Mouse (Mus musculus): ENCODE measurements at regions not wholly inside any gene's neighbourhood (a gene's known extent, or its start where the extent isn't known, plus 50 kb on each side); places are given as distances from the start of the nearest gene placed in this dataset.

DNA sequence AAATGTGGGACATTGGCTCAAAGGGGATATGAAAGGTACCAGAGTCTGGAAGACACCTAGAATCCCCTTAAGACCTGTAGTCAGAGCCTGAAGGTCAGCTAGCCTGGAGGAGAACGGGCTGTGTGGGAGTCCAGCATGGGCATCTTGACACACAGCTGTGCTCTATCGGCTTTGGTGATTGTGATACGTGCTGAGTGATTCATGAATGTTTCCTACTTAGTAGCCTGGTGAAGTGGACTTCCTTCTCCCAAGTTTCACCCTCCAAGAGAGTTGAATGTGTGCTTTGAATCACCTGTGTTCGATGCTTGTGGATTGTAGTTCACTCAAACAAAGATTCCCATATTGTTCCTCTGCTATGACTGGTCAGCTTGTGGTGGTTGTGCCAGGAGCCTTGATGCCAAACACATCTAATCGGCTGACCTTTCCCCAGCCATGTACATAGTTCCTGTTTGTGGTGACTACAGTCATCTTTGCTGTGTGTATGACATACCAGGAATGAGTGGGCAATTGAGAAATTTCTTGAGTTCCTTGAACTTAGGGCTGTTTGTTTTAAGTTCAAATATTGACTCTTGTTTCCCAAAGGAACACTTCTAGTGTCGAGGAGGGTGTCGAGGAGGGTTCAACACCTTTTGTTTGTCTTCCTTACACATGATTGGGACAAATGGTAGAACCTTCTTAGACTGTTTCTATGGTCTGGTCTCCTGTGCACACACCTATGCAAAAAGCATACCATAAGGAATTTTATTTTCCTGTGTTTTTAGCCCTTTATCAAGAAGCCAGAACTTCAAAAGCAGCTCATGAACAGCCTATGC is 201.6 kb downstream of the Gm5426 start:
- Histone ChIP-seq H3K36me3 (ENCODE audit: control insufficient read depth, insufficient read depth) (no peaks in the 10 kb centered on the region), H3K27me3 (replicated peaks; ENCODE audit: control insufficient read depth, insufficient read depth, low read length) (no peaks in the 10 kb centered on the region), H3K4me2 (replicated peaks; ENCODE audit: low read depth) (no peak overlapping the region), H3K4me1 (replicated peaks; ENCODE audit: control insufficient read depth, insufficient read depth, low read length) (no peaks in the 10 kb centered on the region), H3K4me3 (ENCODE audit: low read depth, low read length) (no peak overlapping the region), H3K27ac (ENCODE audit: low read depth, low read length) (no peak overlapping the region), H3K9me3 (ENCODE audit: control insufficient read depth) (no peaks in the 10 kb centered on the region), H3K9ac (ENCODE audit: low read depth, low read length) (no peak overlapping the region)
- WGBS: 61% methylated on average over 7 of the region's 7 CpGs
- no peak for TF ChIP-seq CTCF (IDR thresholded peaks at IDR 0.05; ENCODE audit: low read depth)
- no peak for ATAC-seq

DNA sequence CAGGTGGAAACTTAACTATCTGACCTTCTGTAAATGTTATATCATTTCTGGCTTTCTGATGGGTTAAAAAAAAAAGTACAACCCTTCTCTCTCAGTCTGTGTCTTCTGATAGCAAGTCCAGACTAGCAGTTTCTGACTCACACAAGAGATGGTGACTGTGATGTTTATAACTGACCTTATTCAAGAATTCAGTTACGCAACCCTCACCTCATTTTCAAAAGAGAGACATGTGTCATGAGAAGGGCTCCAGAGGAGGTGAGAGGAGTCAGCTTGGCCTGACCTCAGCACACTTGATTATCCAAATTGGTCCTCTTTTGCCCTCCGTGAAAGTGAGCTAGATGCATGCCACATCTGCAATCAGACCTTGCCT is 202.2 kb downstream of the Gm5426 start:
- no peak for ATAC-seq
- TF ChIP-seq CTCF (IDR thresholded peaks at IDR 0.05; ENCODE audit: low read depth): no peak
- 84% methylated on average over 2 of the region's 2 CpGs for WGBS
- no peak overlapping the region for H3K4me3 ChIP-seq (ENCODE audit: low read depth, low read length)
- no peaks in the 10 kb centered on the region for H3K4me1 ChIP-seq (replicated peaks; ENCODE audit: control insufficient read depth, insufficient read depth, low read length)
- no peak overlapping the region for H3K9ac ChIP-seq (ENCODE audit: low read depth, low read length)
- H3K4me2 ChIP-seq (replicated peaks; ENCODE audit: low read depth): no peak overlapping the region
- H3K27ac ChIP-seq (ENCODE audit: low read depth, low read length): no peak overlapping the region
- H3K9me3 ChIP-seq (ENCODE audit: control insufficient read depth): no peaks in the 10 kb centered on the region
- no peaks in the 10 kb centered on the region for H3K27me3 ChIP-seq (replicated peaks; ENCODE audit: control insufficient read depth, insufficient read depth, low read length)
- no peaks in the 10 kb centered on the region for H3K36me3 ChIP-seq (ENCODE audit: control insufficient read depth, insufficient read depth)

DNA sequence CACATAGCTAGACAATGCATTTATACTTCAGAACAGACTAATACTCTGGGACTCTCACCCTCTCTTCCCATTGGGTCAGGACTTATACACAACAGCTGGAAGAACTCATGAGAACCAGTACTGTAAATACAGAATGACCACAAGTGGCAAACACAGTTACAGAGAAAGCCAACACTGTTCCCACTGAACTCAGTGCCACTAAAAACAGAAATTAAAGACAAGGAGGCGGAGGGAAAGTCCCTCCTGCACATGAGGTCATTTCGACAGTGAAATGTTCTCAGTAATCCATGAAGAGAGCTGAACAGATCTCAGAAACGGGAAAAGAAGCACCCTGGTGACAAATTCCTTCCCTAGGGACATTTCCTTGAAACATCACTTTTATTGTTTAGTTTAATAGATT is 206.1 kb downstream of the Gm5426 start:
- no peaks in the 10 kb centered on the region for H3K4me1 ChIP-seq (replicated peaks; ENCODE audit: control insufficient read depth, insufficient read depth, low read length)
- H3K4me2 ChIP-seq (replicated peaks; ENCODE audit: low read depth): no peak overlapping the region
- TF ChIP-seq CTCF (IDR thresholded peaks at IDR 0.05; ENCODE audit: low read depth): no peak
- 71% methylated on average over 3 of the region's 3 CpGs for WGBS
- H3K27ac ChIP-seq (ENCODE audit: low read depth, low read length): no peak overlapping the region
- no peaks in the 10 kb centered on the region for H3K9me3 ChIP-seq (ENCODE audit: control insufficient read depth)
- H3K36me3 ChIP-seq (ENCODE audit: control insufficient read depth, insufficient read depth): no peaks in the 10 kb centered on the region
- no peaks in the 10 kb centered on the region for H3K27me3 ChIP-seq (replicated peaks; ENCODE audit: control insufficient read depth, insufficient read depth, low read length)
- no peak for ATAC-seq
- H3K4me3 ChIP-seq (ENCODE audit: low read depth, low read length): no peak overlapping the region
- no peak overlapping the region for H3K9ac ChIP-seq (ENCODE audit: low read depth, low read length)

DNA sequence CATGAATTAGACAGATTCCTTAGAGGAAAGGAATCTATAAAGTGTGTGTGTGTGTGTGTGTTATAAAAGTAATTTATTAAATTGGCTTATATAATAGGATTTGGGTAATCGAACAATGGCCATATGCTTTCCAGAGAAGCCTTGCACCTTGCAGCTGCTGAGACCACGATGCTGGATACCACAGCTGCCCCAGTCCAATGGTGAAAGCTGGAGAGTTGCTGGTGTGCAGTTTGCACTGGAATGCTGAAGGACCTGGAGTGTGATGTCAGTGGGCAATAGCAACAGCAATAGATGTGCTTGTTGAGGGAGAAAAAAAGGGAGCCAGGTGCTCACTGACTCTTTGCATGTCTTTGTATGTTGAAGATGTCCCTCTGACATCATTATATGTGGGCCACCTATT is 207.3 kb downstream of the Gm5426 start:
- Histone ChIP-seq H3K9ac (ENCODE audit: low read depth, low read length) (no peak overlapping the region), H3K27ac (ENCODE audit: low read depth, low read length) (no peak overlapping the region), H3K4me2 (replicated peaks; ENCODE audit: low read depth) (no peak overlapping the region), H3K4me3 (ENCODE audit: low read depth, low read length) (no peak overlapping the region), H3K9me3 (ENCODE audit: control insufficient read depth) (no peaks in the 10 kb centered on the region), H3K27me3 (replicated peaks; ENCODE audit: control insufficient read depth, insufficient read depth, low read length) (no peaks in the 10 kb centered on the region), H3K4me1 (replicated peaks; ENCODE audit: control insufficient read depth, insufficient read depth, low read length) (no peaks in the 10 kb centered on the region), H3K36me3 (ENCODE audit: control insufficient read depth, insufficient read depth) (no peaks in the 10 kb centered on the region)
- 78% methylated on average over 2 of the region's 2 CpGs for WGBS
- TF ChIP-seq CTCF (IDR thresholded peaks at IDR 0.05; ENCODE audit: low read depth): no peak
- ATAC-seq: no peak

DNA sequence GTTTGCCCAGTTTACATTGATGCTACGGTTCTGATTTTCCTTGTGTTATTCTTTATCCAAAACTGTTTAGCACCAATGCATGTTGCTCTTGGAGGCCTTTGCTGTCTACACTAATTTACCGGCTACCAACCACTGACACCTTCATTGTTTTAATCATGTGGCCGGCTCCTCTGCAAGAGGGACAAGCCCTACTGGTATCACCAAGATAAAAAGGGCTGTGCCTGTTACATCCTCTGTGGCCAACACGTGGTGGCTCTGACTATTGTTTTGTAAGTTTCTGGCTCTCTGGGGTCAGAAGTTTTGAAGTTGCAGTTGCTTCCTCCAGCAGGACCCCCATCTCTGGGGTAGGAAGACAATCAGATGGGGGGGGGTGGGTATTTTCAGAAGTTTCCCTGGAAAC is 214.3 kb downstream of the Gm5426 start:
- no peaks in the 10 kb centered on the region for H3K27me3 ChIP-seq (replicated peaks; ENCODE audit: control insufficient read depth, insufficient read depth, low read length)
- no peak for ATAC-seq
- 83% methylated on average over 4 of the region's 4 CpGs for WGBS
- H3K4me1 ChIP-seq (replicated peaks; ENCODE audit: control insufficient read depth, insufficient read depth, low read length): no peaks in the 10 kb centered on the region
- no peak overlapping the region for H3K4me2 ChIP-seq (replicated peaks; ENCODE audit: low read depth)
- no peak overlapping the region for H3K9ac ChIP-seq (ENCODE audit: low read depth, low read length)
- no peak overlapping the region for H3K4me3 ChIP-seq (ENCODE audit: low read depth, low read length)
- H3K27ac ChIP-seq (ENCODE audit: low read depth, low read length): no peak overlapping the region
- H3K9me3 ChIP-seq (ENCODE audit: control insufficient read depth): no peaks in the 10 kb centered on the region
- no peak for TF ChIP-seq CTCF (IDR thresholded peaks at IDR 0.05; ENCODE audit: low read depth)
- H3K36me3 ChIP-seq (ENCODE audit: control insufficient read depth, insufficient read depth): no peaks in the 10 kb centered on the region

DNA sequence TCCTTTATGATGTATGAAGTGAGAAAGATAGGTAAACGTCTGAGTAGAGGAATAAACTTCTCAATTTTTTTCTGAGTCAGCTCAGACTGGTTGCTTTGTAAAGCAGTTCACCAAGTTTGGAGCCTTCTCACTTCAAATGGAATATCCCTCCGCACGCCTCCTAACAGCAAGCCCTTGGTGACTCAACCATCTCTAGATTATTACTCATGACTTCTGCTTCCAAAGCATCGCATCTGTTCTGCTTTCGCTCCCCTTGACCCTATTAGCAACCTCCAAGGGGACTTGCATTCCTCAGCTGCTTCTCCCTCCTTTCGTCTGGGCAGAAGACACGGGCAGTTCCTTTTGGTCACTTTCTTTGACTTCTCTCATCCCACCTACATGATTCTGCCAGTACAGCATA is 214.9 kb downstream of the Gm5426 start:
- Histone ChIP-seq H3K4me1 (replicated peaks; ENCODE audit: control insufficient read depth, insufficient read depth, low read length) (no peaks in the 10 kb centered on the region), H3K4me2 (replicated peaks; ENCODE audit: low read depth) (no peak overlapping the region), H3K36me3 (ENCODE audit: control insufficient read depth, insufficient read depth) (no peaks in the 10 kb centered on the region), H3K9ac (ENCODE audit: low read depth, low read length) (no peak overlapping the region), H3K27me3 (replicated peaks; ENCODE audit: control insufficient read depth, insufficient read depth, low read length) (no peaks in the 10 kb centered on the region), H3K27ac (ENCODE audit: low read depth, low read length) (no peak overlapping the region), H3K9me3 (ENCODE audit: control insufficient read depth) (no peaks in the 10 kb centered on the region), H3K4me3 (ENCODE audit: low read depth, low read length) (no peak overlapping the region)
- TF ChIP-seq CTCF (IDR thresholded peaks at IDR 0.05; ENCODE audit: low read depth): no peak
- no peak for ATAC-seq
- 75% methylated on average over 7 of the region's 7 CpGs for WGBS
